Mouse (Mus musculus): ENCODE measurements around the gene Slc25a10. TPM values are rescaled to one million over a fixed set of nuclear protein-coding genes. Genes with fewer than 3 reads are reported as not detected.

Slc25a10 gene
- polyA plus RNA-seq, 1 experiment from 2014 or later = 39.4 TPM

GRCm38 (mm10) chr11:120520967-120521540 is 29.4 kb downstream of the Slc25a10 start:
- no peak overlapping the region for H3K9ac ChIP-seq (ENCODE audit: low read length)
- H3K36me3 ChIP-seq (ENCODE audit: control insufficient read depth, insufficient read depth, low read length) = no peaks in the 10 kb centered on the region
- no peaks in the 10 kb centered on the region for H3K27me3 ChIP-seq (ENCODE audit: control insufficient read depth, insufficient read depth, low read length)
- peaks cover 9 to 14% of the 10 kb centered on the region in 2 experiments; a peak in 3 of 4 replicates for H3K4me1 ChIP-seq (ENCODE audit: control insufficient read depth in 2 of 2, insufficient read depth in 2 of 2, low read length in 2 of 2)
- 0 out of 2 replicates have a peak, but pooled peaks cover 3% of the 10 kb centered on the region for H3K9me3 ChIP-seq (ENCODE audit: control insufficient read depth, low read length)
- 52% methylated on average over 5 of the region's 5 CpGs for WGBS
- no peak overlapping the region for H3K4me2 ChIP-seq (ENCODE audit: low read length)
- ATAC-seq (ENCODE audit: insufficient number of reproducible peaks, insufficient read depth, low FRiP score, low read depth) = no peak
- no peak overlapping the region for H3K4me3 ChIP-seq (ENCODE audit: control insufficient read depth in 1 of 2, insufficient read depth in 1 of 2, low read depth in 1 of 2, low read length in 2 of 2)
- peak overlapping the region in 1 of 2 experiments; percentile 20; a peak in 2 of 4 replicates for H3K27ac ChIP-seq (replicated peaks in 1 of 2; ENCODE audit: control insufficient read depth in 1 of 2, insufficient read depth in 1 of 2, low read depth in 2 of 2, low read length in 2 of 2)

- H3K27me3 ChIP-seq (ENCODE audit: control insufficient read depth, insufficient read depth, low read length) = no peaks in the 10 kb centered on the region
- WGBS = 82% methylated on average over 8 of the region's 8 CpGs
- H3K4me3 ChIP-seq (ENCODE audit: control insufficient read depth in 1 of 2, insufficient read depth in 1 of 2, low read depth in 1 of 2, low read length in 2 of 2) = no peak overlapping the region
- H3K27ac ChIP-seq (replicated peaks in 1 of 2; ENCODE audit: control insufficient read depth in 1 of 2, insufficient read depth in 1 of 2, low read depth in 2 of 2, low read length in 2 of 2) = no peak overlapping the region
- H3K4me2 ChIP-seq (ENCODE audit: low read length) = no peak overlapping the region
- no peak for ATAC-seq (ENCODE audit: insufficient number of reproducible peaks, insufficient read depth, low FRiP score, low read depth)
- 0 out of 2 replicates have a peak, but pooled peaks cover 3% of the 10 kb centered on the region for H3K9me3 ChIP-seq (ENCODE audit: control insufficient read depth, low read length)
- H3K4me1 ChIP-seq (ENCODE audit: control insufficient read depth in 2 of 2, insufficient read depth in 2 of 2, low read length in 2 of 2) = peaks cover 9 to 14% of the 10 kb centered on the region in 2 experiments; a peak in 3 of 4 replicates
- no peaks in the 10 kb centered on the region for H3K36me3 ChIP-seq (ENCODE audit: control insufficient read depth, insufficient read depth, low read length)
- H3K9ac ChIP-seq (ENCODE audit: low read length) = no peak overlapping the region
These were observed 30.9 kb downstream of the Slc25a10 start for GRCm38 (mm10) chr11:120522581-120522980.

- 0 out of 2 replicates have a peak, but pooled peaks cover 3% of the 10 kb centered on the region for H3K9me3 ChIP-seq (ENCODE audit: control insufficient read depth, low read length)
- 68% methylated on average over 2 of the region's 2 CpGs for WGBS
- peaks cover 33% of the 10 kb centered on the region for H3K27me3 ChIP-seq (ENCODE audit: control insufficient read depth, insufficient read depth, low read length)
- ATAC-seq (ENCODE audit: insufficient number of reproducible peaks, insufficient read depth, low FRiP score, low read depth) = no peak
- no peak overlapping the region for H3K9ac ChIP-seq (ENCODE audit: low read length)
- H3K4me2 ChIP-seq (ENCODE audit: low read length) = no peak overlapping the region
- no peak overlapping the region for H3K4me3 ChIP-seq (ENCODE audit: control insufficient read depth in 1 of 2, insufficient read depth in 1 of 2, low read depth in 1 of 2, low read length in 2 of 2)
- H3K4me1 ChIP-seq (ENCODE audit: control insufficient read depth in 2 of 2, insufficient read depth in 2 of 2, low read length in 2 of 2) = peaks cover 2 to 14% of the 10 kb centered on the region in 2 experiments; a peak in 3 of 4 replicates
- H3K27ac ChIP-seq (replicated peaks in 1 of 2; ENCODE audit: control insufficient read depth in 1 of 2, insufficient read depth in 1 of 2, low read depth in 2 of 2, low read length in 2 of 2) = no peak overlapping the region
- H3K36me3 ChIP-seq (ENCODE audit: control insufficient read depth, insufficient read depth, low read length) = no peaks in the 10 kb centered on the region
These were observed 34.3 kb downstream of the Slc25a10 start for GRCm38 (mm10) chr11:120525959-120526358.

GRCm38 (mm10) chr11:120527690-120528354 is 36.2 kb downstream of the Slc25a10 start:
- H3K9ac ChIP-seq (ENCODE audit: low read length) = no peak overlapping the region
- peaks cover 52% of the 10 kb centered on the region for H3K27me3 ChIP-seq (ENCODE audit: control insufficient read depth, insufficient read depth, low read length)
- no peak overlapping the region for H3K4me2 ChIP-seq (ENCODE audit: low read length)
- H3K4me1 ChIP-seq (ENCODE audit: control insufficient read depth in 2 of 2, insufficient read depth in 2 of 2, low read length in 2 of 2) = peaks cover 2 to 8% of the 10 kb centered on the region in 2 experiments; a peak in 3 of 4 replicates
- H3K36me3 ChIP-seq (ENCODE audit: control insufficient read depth, insufficient read depth, low read length) = no peaks in the 10 kb centered on the region
- 72% methylated on average over 9 of the region's 9 CpGs for WGBS
- ATAC-seq (ENCODE audit: insufficient number of reproducible peaks, insufficient read depth, low FRiP score, low read depth) = no peak
- H3K4me3 ChIP-seq (ENCODE audit: control insufficient read depth in 1 of 2, insufficient read depth in 1 of 2, low read depth in 1 of 2, low read length in 2 of 2) = no peak overlapping the region
- H3K9me3 ChIP-seq (ENCODE audit: control insufficient read depth, low read length) = 0 out of 2 replicates have a peak, but pooled peaks cover 3% of the 10 kb centered on the region
- H3K27ac ChIP-seq (replicated peaks in 1 of 2; ENCODE audit: control insufficient read depth in 1 of 2, insufficient read depth in 1 of 2, low read depth in 2 of 2, low read length in 2 of 2) = no peak overlapping the region

GRCm38 (mm10) chr11:120528903-120529302 is 37.3 kb downstream of the Slc25a10 start:
- 47% methylated on average over 4 of the region's 4 CpGs for WGBS
- Histone ChIP-seq H3K4me1 (ENCODE audit: control insufficient read depth in 2 of 2, insufficient read depth in 2 of 2, low read length in 2 of 2) (peaks cover 2 to 8% of the 10 kb centered on the region in 2 experiments; a peak in 3 of 4 replicates), H3K36me3 (ENCODE audit: control insufficient read depth, insufficient read depth, low read length) (no peaks in the 10 kb centered on the region), H3K27me3 (ENCODE audit: control insufficient read depth, insufficient read depth, low read length) (peaks cover 58% of the 10 kb centered on the region), H3K4me3 (ENCODE audit: control insufficient read depth in 1 of 2, insufficient read depth in 1 of 2, low read depth in 1 of 2, low read length in 2 of 2) (no peak overlapping the region), H3K4me2 (ENCODE audit: low read length) (no peak overlapping the region), H3K9ac (ENCODE audit: low read length) (no peak overlapping the region), H3K27ac (replicated peaks in 1 of 2; ENCODE audit: control insufficient read depth in 1 of 2, insufficient read depth in 1 of 2, low read depth in 2 of 2, low read length in 2 of 2) (no peak overlapping the region), H3K9me3 (ENCODE audit: control insufficient read depth, low read length) (0 out of 2 replicates have a peak, but pooled peaks cover 3% of the 10 kb centered on the region)
- ATAC-seq (ENCODE audit: insufficient number of reproducible peaks, insufficient read depth, low FRiP score, low read depth) = no peak

- H3K4me2 ChIP-seq (ENCODE audit: low read length) = peak within 1 kb of the TSS; percentile 73
- no peak for ATAC-seq (ENCODE audit: insufficient number of reproducible peaks, insufficient read depth, low FRiP score, low read depth)
- 7% methylated on average over 58 of the region's 62 CpGs for WGBS
- H3K4me1 ChIP-seq (ENCODE audit: control insufficient read depth in 2 of 2, insufficient read depth in 2 of 2, low read length in 2 of 2) = peaks cover 6 to 8% of the 10 kb centered on the region in 2 experiments; a peak in 3 of 4 replicates
- H3K27ac ChIP-seq (replicated peaks in 1 of 2; ENCODE audit: control insufficient read depth in 1 of 2, insufficient read depth in 1 of 2, low read depth in 2 of 2, low read length in 2 of 2) = no peak within 1 kb of the TSS
- no peaks in the 10 kb centered on the region for H3K36me3 ChIP-seq (ENCODE audit: control insufficient read depth, insufficient read depth, low read length)
- peaks cover 65% of the 10 kb centered on the region for H3K27me3 ChIP-seq (ENCODE audit: control insufficient read depth, insufficient read depth, low read length)
- peak within 1 kb of the TSS; percentile 63 for H3K9ac ChIP-seq (ENCODE audit: low read length)
- H3K9me3 ChIP-seq (ENCODE audit: control insufficient read depth, low read length) = no peaks in the 10 kb centered on the region
- H3K4me3 ChIP-seq (ENCODE audit: control insufficient read depth in 1 of 2, insufficient read depth in 1 of 2, low read depth in 1 of 2, low read length in 2 of 2) = peak within 1 kb of the TSS; percentile 41 to 46
These were observed 38.7 kb downstream of the Slc25a10 start, which contains the start of gene Gcgr for GRCm38 (mm10) chr11:120530085-120530964. Gene Gcgr (plus strand): TSS chr11:120530699.

- WGBS = 33% methylated on average over 9 of the region's 9 CpGs
- Histone ChIP-seq H3K36me3 (ENCODE audit: control insufficient read depth, insufficient read depth, low read length) (no peaks in the 10 kb centered on the region), H3K9ac (ENCODE audit: low read length) (no peak overlapping the region), H3K9me3 (ENCODE audit: control insufficient read depth, low read length) (no peaks in the 10 kb centered on the region), H3K4me2 (ENCODE audit: low read length) (no peak overlapping the region), H3K27ac (replicated peaks in 1 of 2; ENCODE audit: control insufficient read depth in 1 of 2, insufficient read depth in 1 of 2, low read depth in 2 of 2, low read length in 2 of 2) (no peak overlapping the region), H3K27me3 (ENCODE audit: control insufficient read depth, insufficient read depth, low read length) (peaks cover 65% of the 10 kb centered on the region), H3K4me3 (ENCODE audit: control insufficient read depth in 1 of 2, insufficient read depth in 1 of 2, low read depth in 1 of 2, low read length in 2 of 2) (peak overlapping the region in 1 of 2 experiments; percentile 41; a peak in 1 of 4 replicates), H3K4me1 (ENCODE audit: control insufficient read depth in 2 of 2, insufficient read depth in 2 of 2, low read length in 2 of 2) (peaks cover 6 to 8% of the 10 kb centered on the region in 2 experiments; a peak in 3 of 4 replicates)
- no peak for ATAC-seq (ENCODE audit: insufficient number of reproducible peaks, insufficient read depth, low FRiP score, low read depth)
These were observed 40.0 kb downstream of the Slc25a10 start for GRCm38 (mm10) chr11:120531646-120532045.
